Mouse (Mus musculus) gastrocnemius, adult 2 months (tissue): ENCODE results near the gene Rpl28. TPM values are rescaled to one million over a fixed set of nuclear protein-coding genes. Genes with fewer than 3 reads are reported as not detected.

Experiments
- DNase-seq: peaks from one replicate; pipeline ENCODE4 v3.0.0; 2022
- H3K27ac ChIP-seq: fragments of 200-600 bp; 2 replicates; pipeline ENCODE4 v1.8.1; 2022; ENCODE audit warnings: mild to moderate bottlenecking
- H3K4me3 ChIP-seq: fragments of 200-600 bp; 2 replicates; pipeline ENCODE4 v1.8.1; 2022; ENCODE audit warnings: mild to moderate bottlenecking, moderate library complexity
- CTCF ChIP-seq: fragments of 200-600 bp; IDR thresholded peaks from 2 replicates; pipeline ENCODE4 v1.8.1; 2022; ENCODE audit warnings: antibody characterized with exemption, mild to moderate bottlenecking, moderate library complexity
- intact Hi-C: fragments of 180-260 bp; cut with DNase I; formaldehyde crosslinking; loops from one replicate; pipeline ENCODE4 v1.15.1; 2025
- total RNA-seq, 2 experiments: library from RNA; stranded (reverse); gene quantifications; 2 replicates each; pipeline ENCODE4 v1.2.3; 2021

The Rpl28 gene
- total RNA-seq, 2 experiments from 2014 or later = 483 to 569 TPM

GRCm38 (mm10) chr7:4844245-4844916 lies 51.7 kb downstream of the Rpl28 start, which contains the start of gene Shisa7:
TSS of gene Shisa7 (minus strand) at chr7:4844696.
- Histone ChIP-seq H3K4me3 (peak within 1 kb of the TSS; percentile 34), H3K27ac (no peak within 1 kb of the TSS)
- TF ChIP-seq CTCF = no peak
- intact Hi-C loops = no loop called here
- no peak for DNase-seq

Other genes with a start within 250 kb of the Rpl28 start
- gene Syt5, start 245.3 kb upstream of the Rpl28 start, total RNA-seq = not detected
- not detected for gene Ptprh, start 188.8 kb upstream of the Rpl28 start, total RNA-seq
- gene Tmem86b, start 161.5 kb upstream of the Rpl28 start, total RNA-seq = 1 to 10 TPM; 2.6 to 3.3 TPM
- 10 to 100 TPM; 45.0 to 51.2 TPM for gene Ppp6r1, start 133.9 kb upstream of the Rpl28 start, total RNA-seq
- gene Hspbp1, start 107.8 kb upstream of the Rpl28 start, total RNA-seq = 10 to 100 TPM; 23.4 to 29.8 TPM
- under 1 TPM; 0.48 to 0.75 TPM for gene Brsk1, start 102.3 kb upstream of the Rpl28 start, total RNA-seq
- gene Tmem150b, start 67.6 kb upstream of the Rpl28 start, total RNA-seq = under 1 TPM in 1 of 2 experiments, not detected in 1; 0.22 TPM
- gene Kmt5c, start 52.8 kb upstream of the Rpl28 start, total RNA-seq = 10 to 100 TPM in 1 of 2 experiments, 1 to 10 TPM in 1; 8.0 to 11.5 TPM
- under 1 TPM; 0.51 to 0.78 TPM for gene Cox6b2, start 39.8 kb upstream of the Rpl28 start, total RNA-seq
- gene Fam71e2, start 21.6 kb upstream of the Rpl28 start, total RNA-seq = not detected
- not detected for gene Il11, start 10.0 kb upstream of the Rpl28 start, total RNA-seq
- gene Tmem190, start 9.9 kb upstream of the Rpl28 start, total RNA-seq = not detected
- gene Tmem238, start 3.2 kb upstream of the Rpl28 start, total RNA-seq = 10 to 100 TPM in 1 of 2 experiments, 1 to 10 TPM in 1; 8.0 to 10.6 TPM
- gene Ube2s, start 19.7 kb downstream of the Rpl28 start, total RNA-seq = 10 to 100 TPM; 76.4 to 82.7 TPM
- not detected for gene Shisa7, start 51.8 kb downstream of the Rpl28 start, total RNA-seq
- gene Isoc2b, start 77.4 kb downstream of the Rpl28 start, total RNA-seq = 1 to 10 TPM; 3.9 TPM
- gene Isoc2a, start 84.3 kb downstream of the Rpl28 start, total RNA-seq = 10 to 100 TPM; 26.4 to 33.5 TPM
- under 1 TPM; 0.17 to 0.38 TPM for gene Gm36210, start 113.6 kb downstream of the Rpl28 start, total RNA-seq
- gene Zfp628, start 122.3 kb downstream of the Rpl28 start, total RNA-seq = 10 to 100 TPM in 1 of 2 experiments, 1 to 10 TPM in 1; 8.5 to 10.7 TPM
- 1 to 10 TPM; 2.7 to 5.9 TPM for gene Nat14, start 129.2 kb downstream of the Rpl28 start, total RNA-seq
- 1 to 10 TPM; 4.3 to 8.7 TPM for gene Ssc5d, start 132.9 kb downstream of the Rpl28 start, total RNA-seq
- 10 to 100 TPM; 36.7 to 77.0 TPM for gene Sbk2, start 171.5 kb downstream of the Rpl28 start, total RNA-seq
- gene Sbk3, start 178.3 kb downstream of the Rpl28 start, total RNA-seq = 1 to 10 TPM in 1 of 2 experiments, under 1 TPM in 1; 0.46 to 5.2 TPM
- gene Zfp579, start 203.3 kb downstream of the Rpl28 start, total RNA-seq = 1 to 10 TPM; 8.8 to 9.5 TPM
- 10 to 100 TPM in 1 of 2 experiments, 1 to 10 TPM in 1; 6.5 to 10.4 TPM for gene Zfp524, start 221.5 kb downstream of the Rpl28 start, total RNA-seq
- gene Fiz1, start 221.8 kb downstream of the Rpl28 start, total RNA-seq = 10 to 100 TPM; 23.2 to 23.3 TPM
- gene Gm44973, start 222.6 kb downstream of the Rpl28 start, total RNA-seq = not detected
- gene Zfp865, start 227.5 kb downstream of the Rpl28 start, total RNA-seq = 10 to 100 TPM; 12.9 to 15.6 TPM
- not detected for gene Ccdc106, start 227.7 kb downstream of the Rpl28 start, total RNA-seq
- gene 4632433K11Rik, start 241.2 kb downstream of the Rpl28 start, total RNA-seq = not detected
- 1 to 10 TPM; 2.8 to 3.9 TPM for gene Zfp784, start 245.6 kb downstream of the Rpl28 start, total RNA-seq